Comparison of ENCODE assay signal across 8 mouse cellular contexts in genomic region chr9:44130034-44130433, GRCm38 (mm10). TPM values are rescaled to one million over a fixed set of nuclear protein-coding genes. Genes with fewer than 3 reads are reported as not detected.
DNase-seq lines count a peak whose midpoint lies in the region; ATAC-seq and TF ChIP-seq lines count a peak whose summit lies in the region.

No protein-coding gene starts in this region.

- peak; percentile 75 for DNase-seq in adrenal gland, postnatal 25 days
- DNase-seq in gastrocnemius, adult 18-20 months (ENCODE audit: low spot score), result peak; percentile 63
- peak; percentile 55 for DNase-seq in liver
- DNase-seq in midbrain, postnatal 0 days (ENCODE audit: low spot score), result peak; percentile 30
- DNase-seq in testis, postnatal 10 days (ENCODE audit: low spot score), result peak; percentile 77
- no peak for DNase-seq in right cerebral cortex, postnatal 4 days

- peaks cover 63% of the 10 kb centered on the region for H3K27me3 ChIP-seq in hindbrain, embryonic 13.5 days
- peaks cover 17% of the 10 kb centered on the region for H3K27me3 ChIP-seq in midbrain, postnatal 0 days (ENCODE audit: insufficient read depth, low read length)

- H3K4me3 ChIP-seq in hindbrain, embryonic 13.5 days, result peak overlapping the region; percentile 37
- H3K4me3 ChIP-seq in midbrain, postnatal 0 days (ENCODE audit: low read depth, low read length), result peak overlapping the region; percentile 27

- peak overlapping the region; percentile 67 for H3K27ac ChIP-seq in hindbrain, embryonic 13.5 days
- no peak overlapping the region for H3K27ac ChIP-seq in midbrain, postnatal 0 days (ENCODE audit: low read depth, low read length)

- no peak for TF ChIP-seq CTCF in midbrain, postnatal 0 days (IDR thresholded peaks at IDR 0.05)

- no peaks in the 10 kb centered on the region for H3K36me3 ChIP-seq in hindbrain, embryonic 13.5 days
- H3K36me3 ChIP-seq in midbrain, postnatal 0 days (ENCODE audit: insufficient read depth, low read length), result no peaks in the 10 kb centered on the region

- 1% methylated on average over 27 of the region's 27 CpGs for WGBS in hindbrain, embryonic 13.5 days
- WGBS in midbrain, postnatal 0 days, result 1% methylated on average over 27 of the region's 27 CpGs

- H3K9me3 ChIP-seq in hindbrain, embryonic 13.5 days, result no peaks in the 10 kb centered on the region
- H3K9me3 ChIP-seq in midbrain, postnatal 0 days (ENCODE audit: low read length), result no peaks in the 10 kb centered on the region

- peak; percentile 91 for ATAC-seq in CD4-positive, CD25-positive, alpha-beta regulatory T cell, adult 4 months
- peak; percentile 29; the same call in 1 of the 2 replicates for ATAC-seq in hindbrain, embryonic 13.5 days (ENCODE audit: low FRiP score)
- no peak for ATAC-seq in midbrain, postnatal 0 days (ENCODE audit: low FRiP score)

- H3K4me2 ChIP-seq in hindbrain, embryonic 13.5 days, result peak overlapping the region; percentile 62
- peak overlapping the region; percentile 50 for H3K4me2 ChIP-seq in midbrain, postnatal 0 days (ENCODE audit: low read depth, low read length, poor library complexity, severe bottlenecking)

- peaks cover 49% of the 10 kb centered on the region for H3K4me1 ChIP-seq in hindbrain, embryonic 13.5 days (replicated peaks)
- peaks cover 9% of the 10 kb centered on the region; the same call in 1 of the 2 replicates for H3K4me1 ChIP-seq in midbrain, postnatal 0 days (ENCODE audit: insufficient read depth, low read length)

- H3K9ac ChIP-seq in hindbrain, embryonic 13.5 days, result peak overlapping the region; percentile 68
- peak overlapping the region; percentile 30 for H3K9ac ChIP-seq in midbrain, postnatal 0 days (replicated peaks; ENCODE audit: low read length, poor library complexity, severe bottlenecking)

RNA-seq across cellular contexts. Expression of gene Mcam, which starts 4.2 kb away (rescaled TPM):
- polyA plus RNA-seq in CD4-positive, CD25-positive, alpha-beta regulatory T cell, adult 4 months (2017; shearing (Covaris generic)), result under 1 TPM in 1 of 2 experiments, not detected in 1; 0.34 TPM
- 32.2 and 32.9 TPM in 2 replicates for total RNA-seq in adrenal gland, postnatal 25 days (2021)
- 10 to 100 TPM; 19.8 to 32.9 TPM for total RNA-seq in gastrocnemius, adult 18-20 months (2021)
- 13.1 and 14.0 TPM in 2 replicates for polyA plus RNA-seq in hindbrain, embryonic 13.5 days (2015; fragmentation: Nextera tagmentation; extraction: Ambion mirVana)
- total RNA-seq in midbrain, postnatal 0 days (2014; rRNA removed), result 14.6 and 19.9 TPM in 2 replicates
- polyA plus RNA-seq in midbrain, postnatal 0 days (2015; fragmentation: Nextera tagmentation; extraction: Ambion mirVana), result 4.4 TPM in 2 replicates

RNA-seq across cellular contexts. Expression of gene Rnf26, which starts 16.7 kb away (rescaled TPM):
- 1 to 10 TPM; 4.9 to 5.0 TPM for polyA plus RNA-seq in CD4-positive, CD25-positive, alpha-beta regulatory T cell, adult 4 months (2017; shearing (Covaris generic))
- 30.3 and 36.4 TPM in 2 replicates for total RNA-seq in adrenal gland, postnatal 25 days (2021)
- 1 to 10 TPM; 1.5 to 3.0 TPM for total RNA-seq in gastrocnemius, adult 18-20 months (2021)
- polyA plus RNA-seq in hindbrain, embryonic 13.5 days (2015; fragmentation: Nextera tagmentation; extraction: Ambion mirVana), result 27.9 and 29.2 TPM in 2 replicates
- total RNA-seq in midbrain, postnatal 0 days (2014; rRNA removed), result 13.0 and 15.0 TPM in 2 replicates
- 33.4 and 34.1 TPM in 2 replicates for polyA plus RNA-seq in midbrain, postnatal 0 days (2015; fragmentation: Nextera tagmentation; extraction: Ambion mirVana)

RNA-seq across cellular contexts. Expression of gene Gm49380, which starts 16.7 kb away (rescaled TPM):
- not detected for polyA plus RNA-seq in CD4-positive, CD25-positive, alpha-beta regulatory T cell, adult 4 months (2017; shearing (Covaris generic))
- 0.82 and 1.5 TPM in 2 replicates for total RNA-seq in adrenal gland, postnatal 25 days (2021)
- total RNA-seq in gastrocnemius, adult 18-20 months (2021), result 1 to 10 TPM in 1 of 2 experiments, under 1 TPM in 1; 0.43 to 1.9 TPM
- 0.12 and 0.49 TPM in 2 replicates for polyA plus RNA-seq in hindbrain, embryonic 13.5 days (2015; fragmentation: Nextera tagmentation; extraction: Ambion mirVana)
- total RNA-seq in midbrain, postnatal 0 days (2014; rRNA removed), result not detected in 2 replicates
- polyA plus RNA-seq in midbrain, postnatal 0 days (2015; fragmentation: Nextera tagmentation; extraction: Ambion mirVana), result 0.07 and 0.27 TPM in 2 replicates

RNA-seq across cellular contexts. Expression of gene C1qtnf5, which starts 23.0 kb away (rescaled TPM):
- polyA plus RNA-seq in CD4-positive, CD25-positive, alpha-beta regulatory T cell, adult 4 months (2017; shearing (Covaris generic)), result not detected
- total RNA-seq in adrenal gland, postnatal 25 days (2021), result 9.9 and 10.9 TPM in 2 replicates
- 1 to 10 TPM; 3.9 to 5.4 TPM for total RNA-seq in gastrocnemius, adult 18-20 months (2021)
- 3.2 and 5.3 TPM in 2 replicates for polyA plus RNA-seq in hindbrain, embryonic 13.5 days (2015; fragmentation: Nextera tagmentation; extraction: Ambion mirVana)
- total RNA-seq in midbrain, postnatal 0 days (2014; rRNA removed), result 16.6 and 29.0 TPM in 2 replicates
- polyA plus RNA-seq in midbrain, postnatal 0 days (2015; fragmentation: Nextera tagmentation; extraction: Ambion mirVana), result 9.9 and 10.7 TPM in 2 replicates

RNA-seq across cellular contexts. Expression of gene Mfrp, which starts 28.5 kb away (rescaled TPM):
- not detected for polyA plus RNA-seq in CD4-positive, CD25-positive, alpha-beta regulatory T cell, adult 4 months (2017; shearing (Covaris generic))
- not detected in 2 replicates for total RNA-seq in adrenal gland, postnatal 25 days (2021)
- not detected for total RNA-seq in gastrocnemius, adult 18-20 months (2021)
- polyA plus RNA-seq in hindbrain, embryonic 13.5 days (2015; fragmentation: Nextera tagmentation; extraction: Ambion mirVana), result 0.22 TPM in 1 of 2 replicates, not detected in the other
- 0.19 and 2.8 TPM in 2 replicates for total RNA-seq in midbrain, postnatal 0 days (2014; rRNA removed)
- polyA plus RNA-seq in midbrain, postnatal 0 days (2015; fragmentation: Nextera tagmentation; extraction: Ambion mirVana), result 0.05 TPM in 1 of 2 replicates, not detected in the other
